Mouse (Mus musculus): ENCODE results near the gene Dok3.

DNA sequence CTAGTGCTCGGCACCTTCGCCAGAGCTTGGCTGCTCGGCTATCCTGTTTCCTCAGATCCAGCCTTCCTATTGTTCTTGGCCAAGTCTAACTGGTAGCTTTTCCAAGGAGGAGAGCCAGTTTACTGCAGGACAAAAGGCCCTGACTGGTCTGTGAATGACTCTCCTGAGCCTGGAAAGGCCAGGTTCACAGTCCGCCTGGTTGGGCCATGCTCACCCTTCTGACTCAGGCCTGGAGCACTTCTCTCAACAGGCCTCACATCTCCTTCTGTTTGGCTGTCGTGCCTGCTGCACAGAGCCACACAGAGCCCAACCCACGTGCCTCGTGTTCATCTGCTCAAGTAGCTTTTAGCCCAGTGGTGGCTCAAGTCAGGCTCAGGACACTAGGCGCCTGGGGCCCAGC, 6.4 kb downstream of the Dok3 start:
- TF ChIP-seq CTCF (IDR thresholded peaks at IDR 0.05 in 2 of 3, conservative IDR thresholded peaks at IDR 0.05 in 1 of 3; ENCODE audit: control insufficient read depth in 1 of 3, insufficient read depth in 1 of 3, low read depth in 2 of 3, low read length in 3 of 3, poor library complexity in 1 of 3, severe bottlenecking in 1 of 3) (no peak), EP300 (IDR thresholded peaks at IDR 0.05; ENCODE audit: low read depth in 1 of 2, low read length in 2 of 2) (no peak), HCFC1 (IDR thresholded peaks at IDR 0.05; ENCODE audit: low read depth, low read length) (no peak), POLR2AphosphoS5 (IDR thresholded peaks at IDR 0.05; ENCODE audit: borderline replicate concordance, low read depth, low read length) (no peak)

All from MEL (cell line).